15 mouse cellular contexts compared by ENCODE assay signal in genomic region chr15:93327235-93327634, GRCm38 (mm10).
"Had no signal": no experiment of that assay in that cellular context is flagged by ENCODE, and none has a peak within 500 bp of the region (broad histone marks: within the 10 kb centered on the region; RNA-seq: fewer than 3 reads in every experiment).

No protein-coding gene starts in this region.

- H3K4me1 ChIP-seq: limb, embryonic 15.5 days had no signal

- H3K4me2 ChIP-seq: limb, embryonic 12.5 days; limb, embryonic 15.5 days; midbrain, embryonic 11.5 days had no signal

- H3K9me3 ChIP-seq: limb, embryonic 12.5 days; limb, embryonic 15.5 days had no signal

- H3K27me3 ChIP-seq: limb, embryonic 12.5 days; limb, embryonic 15.5 days had no signal

- DNase-seq: kidney, adult 18-20 months; kidney, adult 9 months; kidney, postnatal 14 days; kidney, postnatal 4 days; layer of hippocampus, adult 9-11 months; lung, adult 2 months; midbrain, embryonic 14.5 days; thymus, adult 18-20 months; thymus, postnatal 36 days had no signal

- ATAC-seq: intestine, embryonic 16.5 days had no signal

- H3K9ac ChIP-seq: limb, embryonic 12.5 days; limb, embryonic 15.5 days; liver, embryonic 14.5 days had no signal

- H3K27ac ChIP-seq: limb, embryonic 12.5 days; limb, embryonic 15.5 days; liver, embryonic 14.5 days; stomach, postnatal 0 days had no signal

- H3K4me3 ChIP-seq: limb, embryonic 12.5 days; limb, embryonic 15.5 days had no signal
